Mouse (Mus musculus) ES-E14 (cell line): ENCODE results near the gene Mmgt2.

ENCODE experiments used
- CHD2 ChIP-seq: IDR thresholded peaks from 2 replicates; pipeline ENCODE4 v1.6.1; 2014; ENCODE audit warnings: mild to moderate bottlenecking, low read depth, low read length, inconsistent platforms
- HCFC1 ChIP-seq: IDR thresholded peaks from 2 replicates; pipeline ENCODE4 v1.6.1; 2012; ENCODE audit warnings: low read length, inconsistent platforms, borderline replicate concordance; ENCODE audit not compliant: insufficient read depth
- ZC3H11A ChIP-seq: IDR thresholded peaks from 2 replicates; pipeline ENCODE4 v1.6.1; 2012; ENCODE audit warnings: low read depth, mild to moderate bottlenecking, inconsistent platforms, low read length, borderline replicate concordance

DNA sequence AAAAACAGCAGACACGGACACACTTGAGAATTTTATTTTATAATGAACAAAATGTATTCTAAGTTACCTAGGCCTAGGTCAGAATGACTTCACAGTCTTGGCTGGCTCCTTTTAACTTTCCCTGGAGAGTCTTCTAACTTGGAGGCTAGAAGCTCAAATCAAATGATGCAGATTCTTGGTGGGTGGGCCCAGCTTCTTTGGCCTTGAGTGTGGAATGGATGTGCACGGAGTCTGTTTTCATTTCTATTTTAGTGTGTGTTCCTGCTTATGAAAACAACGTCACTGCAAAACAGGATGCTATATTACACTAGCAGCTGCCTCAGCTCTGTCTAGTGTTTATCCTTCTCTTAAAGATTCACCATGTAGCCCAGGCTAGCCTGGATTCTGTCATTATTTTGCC, 13.1 kb upstream of the Mmgt2 start:
- TF ChIP-seq CHD2 (no peak), ZC3H11A (no peak), HCFC1 (no peak)
